Mouse (Mus musculus) kidney, embryonic 15.5 days (tissue): ENCODE data around the gene Tmem151b. TPM values are rescaled to one million over a fixed set of nuclear protein-coding genes. Genes with fewer than 3 reads are reported as not detected.

ENCODE experiments used
- ATAC-seq: fragments of 200-750 bp; cut with Nextera tagmentation; replicated peaks from 2 replicates; pipeline ENCODE4 v1.8.0; 2017; ENCODE audit warnings: moderate TSS enrichment; ENCODE audit not compliant: low FRiP score
- H3K27ac ChIP-seq: fragments of 300-500 bp; sonication (generic); 2 replicates; pipeline ENCODE4 v1.5.1; 2015; ENCODE audit warnings: mild to moderate bottlenecking, inconsistent platforms
- H3K27me3 ChIP-seq: fragments of 300-500 bp; sonication (generic); 2 replicates; pipeline ENCODE4 v1.6.1; 2015; ENCODE audit warnings: inconsistent platforms
- H3K36me3 ChIP-seq: fragments of 300-500 bp; sonication (generic); 2 replicates; pipeline ENCODE4 v1.6.1; 2015; ENCODE audit warnings: inconsistent platforms
- H3K4me1 ChIP-seq: fragments of 300-500 bp; sonication (generic); 2 replicates; pipeline ENCODE4 v1.6.1; 2015; ENCODE audit warnings: inconsistent platforms
- H3K4me2 ChIP-seq: fragments of 300-500 bp; sonication (generic); 2 replicates; pipeline ENCODE4 v1.6.1; 2015; ENCODE audit warnings: moderate library complexity, mild to moderate bottlenecking, inconsistent platforms
- H3K4me3 ChIP-seq: fragments of 300-500 bp; sonication (generic); replicated peaks from 2 replicates; pipeline ENCODE4 v1.5.1; 2015; ENCODE audit warnings: mild to moderate bottlenecking, inconsistent platforms
- H3K9ac ChIP-seq: fragments of 300-500 bp; sonication (generic); 2 replicates; pipeline ENCODE4 v1.6.1; 2015; ENCODE audit warnings: mild to moderate bottlenecking, inconsistent platforms
- H3K9me3 ChIP-seq: fragments of 300-500 bp; sonication (generic); replicated peaks from 2 replicates; pipeline ENCODE4 v1.6.1; 2016; ENCODE audit warnings: inconsistent platforms
- WGBS: fragments of 180-500 bp; shearing (Covaris S2); methylation state at CpG from one replicate; pipeline ENCODE4 v1.1.7; 2015; ENCODE audit warnings: mixed read lengths; 5-methylcytosine and 5-hydroxymethylcytosine counted together
- polyA plus RNA-seq: library from polyadenylated mRNA; unstranded; fragments of >200 nt; fragmentation: Nextera tagmentation; extraction: Ambion mirVana; gene quantifications from 2 replicates; pipeline ENCODE4 v1.2.1, GENCODE M21; 2015

Tmem151b gene
- polyA plus RNA-seq, 1 experiment from 2014 or later, result 3.1 TPM

- no peaks in the 10 kb centered on the region for H3K36me3 ChIP-seq
- no peak overlapping the region for H3K27ac ChIP-seq
- no peaks in the 10 kb centered on the region for H3K9me3 ChIP-seq
- H3K9ac ChIP-seq, result no peak overlapping the region
- peaks cover 38% of the 10 kb centered on the region for H3K4me1 ChIP-seq
- ATAC-seq, result no peak
- H3K27me3 ChIP-seq, result peaks cover 79% of the 10 kb centered on the region
- H3K4me3 ChIP-seq, result no peak overlapping the region
- 87% methylated on average over 5 of the region's 5 CpGs for WGBS
- H3K4me2 ChIP-seq, result no peak overlapping the region
These were observed 1.9 kb downstream of the Tmem151b start for GRCm38 (mm10) chr17:45547461-45548190.

DNA sequence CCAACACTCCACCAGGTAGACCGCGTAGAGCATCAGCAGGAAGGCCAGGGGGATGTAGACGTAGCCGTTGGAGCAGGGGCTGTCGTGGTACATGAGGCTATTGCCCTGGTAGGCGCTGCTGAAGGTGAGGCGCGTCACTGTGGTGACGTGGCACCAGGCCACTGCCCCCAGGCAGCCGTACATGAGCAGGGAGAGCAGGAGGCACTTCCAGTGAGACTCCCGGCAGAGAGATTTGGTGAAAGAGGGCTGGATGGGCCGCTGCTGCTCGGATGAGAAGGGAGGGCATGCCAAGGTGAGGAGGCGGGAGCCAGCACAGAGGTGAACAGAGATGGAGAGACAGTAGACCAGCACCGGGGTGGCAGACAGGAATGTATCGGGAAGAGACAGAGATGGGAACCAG lies 2.5 kb downstream of the Tmem151b start:
- ATAC-seq, result no peak
- H3K4me2 ChIP-seq, result no peak overlapping the region

DNA sequence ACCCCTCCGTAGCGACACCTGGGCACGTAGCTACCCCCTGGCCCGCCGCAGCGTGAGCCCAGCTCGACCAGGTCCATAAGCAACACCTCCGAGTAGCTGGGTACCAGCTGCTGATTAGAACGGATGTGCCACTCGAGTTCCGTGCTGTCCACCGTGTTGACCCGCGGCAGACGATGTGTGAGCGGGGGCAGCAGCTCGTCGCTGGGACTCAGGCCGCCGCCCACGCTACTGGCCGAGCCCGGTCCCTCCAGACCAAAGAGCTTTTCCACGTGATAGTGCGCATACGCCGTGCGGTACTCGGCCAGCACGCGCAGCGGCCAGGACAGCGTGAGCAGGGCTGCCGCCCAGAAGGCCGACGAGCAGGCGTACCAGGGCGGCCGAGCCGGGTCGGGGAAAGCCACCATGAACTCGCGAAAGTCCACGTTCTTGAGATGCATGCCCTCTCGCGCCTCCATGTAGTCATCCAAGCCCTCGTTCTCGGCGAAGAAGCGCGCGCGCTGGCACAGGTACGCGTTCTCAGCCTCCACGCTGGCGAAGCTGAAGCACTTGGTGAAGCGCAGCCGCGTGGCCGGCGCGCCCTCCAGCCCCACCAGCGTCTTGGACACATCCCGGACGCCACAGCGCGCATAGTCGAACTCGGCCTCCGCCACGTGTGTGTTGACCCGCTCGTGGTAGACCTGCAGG lies 4.1 kb downstream of the Tmem151b start:
- 5% methylated on average over 74 of the region's 74 CpGs for WGBS
- ATAC-seq, result no peak
- H3K4me2 ChIP-seq, result peak overlapping the region; percentile 64
- no peaks in the 10 kb centered on the region for H3K9me3 ChIP-seq
- peak overlapping the region; percentile 37 for H3K4me3 ChIP-seq
- 0 out of 2 replicates have a peak overlapping the region, but pooled peaks have one; percentile 5 for H3K9ac ChIP-seq
- H3K4me1 ChIP-seq, result peaks cover 33% of the 10 kb centered on the region
- H3K36me3 ChIP-seq, result no peaks in the 10 kb centered on the region
- peaks cover 89% of the 10 kb centered on the region for H3K27me3 ChIP-seq
- no peak overlapping the region for H3K27ac ChIP-seq

More for the DNA sequence above, 2.5 kb downstream of the Tmem151b start:
- Histone ChIP-seq H3K9me3 (no peaks in the 10 kb centered on the region), H3K27me3 (peaks cover 85% of the 10 kb centered on the region), H3K36me3 (no peaks in the 10 kb centered on the region), H3K4me3 (no peak overlapping the region), H3K9ac (no peak overlapping the region), H3K4me1 (peaks cover 37% of the 10 kb centered on the region), H3K27ac (no peak overlapping the region)
- 81% methylated on average over 16 of the region's 16 CpGs for WGBS

DNA sequence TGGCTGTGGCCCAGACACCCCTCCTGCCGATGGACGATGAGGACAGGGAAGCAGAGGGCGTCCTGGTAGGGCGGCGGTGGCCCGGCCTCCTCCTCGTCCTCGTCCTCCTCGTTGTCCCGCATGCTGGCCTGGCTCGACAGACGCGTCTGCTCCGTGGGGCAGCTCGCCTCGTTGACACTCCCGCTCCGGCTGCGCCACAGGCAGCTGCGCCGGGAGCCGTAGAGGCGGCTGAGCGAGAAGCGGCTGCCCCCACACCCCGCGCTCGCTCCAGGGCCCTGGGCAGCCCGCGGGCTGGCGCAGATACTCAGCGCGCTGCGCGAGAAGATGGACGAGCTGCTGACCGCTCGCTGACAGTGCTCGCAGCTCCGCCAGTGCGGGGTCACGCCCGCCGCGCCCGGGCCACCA lies 4.6 kb downstream of the Tmem151b start:
- Histone ChIP-seq H3K9ac (0 out of 2 replicates have a peak overlapping the region, but pooled peaks have one; percentile 5), H3K27me3 (peaks cover 92% of the 10 kb centered on the region), H3K4me2 (peak overlapping the region; percentile 64), H3K4me3 (peak overlapping the region; percentile 37), H3K9me3 (no peaks in the 10 kb centered on the region), H3K4me1 (peaks cover 28% of the 10 kb centered on the region), H3K27ac (no peak overlapping the region), H3K36me3 (no peaks in the 10 kb centered on the region)
- no peak for ATAC-seq
- WGBS, result 3% methylated on average over 46 of the region's 46 CpGs

GRCm38 (mm10) chr17:45544001-45544872 lies 5.2 kb downstream of the Tmem151b start:
- WGBS, result 10% methylated on average over 24 of the region's 24 CpGs
- H3K9me3 ChIP-seq, result no peaks in the 10 kb centered on the region
- no peak overlapping the region for H3K9ac ChIP-seq
- peaks cover 98% of the 10 kb centered on the region for H3K27me3 ChIP-seq
- no peak for ATAC-seq
- no peak overlapping the region for H3K27ac ChIP-seq
- peak overlapping the region; percentile 64 for H3K4me2 ChIP-seq
- peaks cover 25% of the 10 kb centered on the region for H3K4me1 ChIP-seq
- no peaks in the 10 kb centered on the region for H3K36me3 ChIP-seq
- H3K4me3 ChIP-seq, result peak overlapping the region; percentile 37

DNA sequence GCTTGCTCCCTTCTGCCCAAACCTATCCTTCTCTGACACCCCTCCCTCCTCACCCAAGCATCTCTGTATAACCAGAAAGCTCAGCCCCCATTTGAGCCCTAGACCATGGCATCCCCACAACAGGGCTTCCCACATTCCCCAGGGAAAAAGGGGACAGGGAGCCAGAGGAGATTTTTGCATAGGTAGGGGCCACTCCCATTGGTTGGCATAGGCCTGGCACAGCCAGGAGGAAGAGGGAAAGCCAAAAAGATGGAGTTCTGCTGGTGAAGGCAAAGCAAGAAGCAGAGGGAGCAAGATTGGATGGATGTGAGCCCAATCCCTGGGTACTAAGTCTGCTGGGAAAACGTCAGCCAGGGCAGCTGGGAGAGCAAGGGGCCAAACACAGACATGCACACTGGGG lies 6.4 kb downstream of the Tmem151b start:
- peaks cover 99% of the 10 kb centered on the region for H3K27me3 ChIP-seq
- H3K4me3 ChIP-seq, result no peak overlapping the region
- H3K4me1 ChIP-seq, result peaks cover 21% of the 10 kb centered on the region
- no peaks in the 10 kb centered on the region for H3K9me3 ChIP-seq
- no peak overlapping the region for H3K27ac ChIP-seq
- H3K36me3 ChIP-seq, result no peaks in the 10 kb centered on the region
- H3K4me2 ChIP-seq, result no peak overlapping the region
- WGBS, result 50% methylated on average over 1 of the region's 1 CpGs
- no peak overlapping the region for H3K9ac ChIP-seq
- no peak for ATAC-seq

DNA sequence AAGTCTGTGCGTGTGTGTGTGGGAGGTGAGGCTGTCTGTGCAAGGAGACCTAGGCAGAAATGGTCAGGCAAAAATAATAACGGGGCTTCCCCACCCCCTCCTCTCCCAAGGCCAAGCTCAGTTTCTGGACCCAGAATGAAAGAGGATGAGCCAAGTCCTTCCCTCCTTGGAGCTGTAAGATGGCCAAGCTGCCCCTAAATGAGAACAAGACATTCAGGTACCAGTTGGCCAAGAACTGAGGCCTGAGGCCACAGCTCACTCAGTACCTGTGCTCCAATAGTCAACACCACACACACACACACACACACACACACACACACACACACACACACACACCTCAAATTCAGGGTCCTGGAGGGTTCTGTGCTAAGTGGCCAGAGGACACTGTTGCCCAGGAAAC lies 6.8 kb downstream of the Tmem151b start:
- Histone ChIP-seq H3K4me3 (no peak overlapping the region), H3K36me3 (no peaks in the 10 kb centered on the region), H3K27ac (no peak overlapping the region), H3K9me3 (no peaks in the 10 kb centered on the region), H3K9ac (no peak overlapping the region), H3K4me2 (no peak overlapping the region), H3K4me1 (peaks cover 21% of the 10 kb centered on the region), H3K27me3 (peaks cover 99% of the 10 kb centered on the region)
- ATAC-seq, result no peak
- WGBS, result 53% methylated on average over 2 of the region's 2 CpGs

DNA sequence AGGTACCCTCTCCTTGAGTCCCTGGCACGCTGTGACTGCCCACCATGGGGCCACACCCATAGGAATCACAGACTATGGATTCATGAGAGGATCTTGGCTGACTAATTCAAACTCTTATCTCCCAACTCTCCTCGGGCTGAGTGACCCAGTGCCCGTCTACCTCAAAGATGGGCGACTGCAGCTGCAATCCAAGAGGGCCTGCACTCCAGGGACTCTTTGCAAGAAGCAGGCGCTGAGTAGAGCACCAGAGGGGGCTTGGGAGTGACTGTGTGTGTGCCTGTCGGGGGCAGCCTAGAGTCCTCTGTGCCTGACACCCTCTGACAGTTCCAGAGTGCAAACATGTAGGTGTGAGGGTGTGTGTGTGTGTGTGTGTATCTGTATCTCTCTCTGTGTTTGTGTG lies 7.3 kb downstream of the Tmem151b start:
- H3K9ac ChIP-seq, result no peak overlapping the region
- H3K4me2 ChIP-seq, result no peak overlapping the region
- H3K4me3 ChIP-seq, result no peak overlapping the region
- no peak overlapping the region for H3K27ac ChIP-seq
- peaks cover 97% of the 10 kb centered on the region for H3K27me3 ChIP-seq
- H3K4me1 ChIP-seq, result peaks cover 21% of the 10 kb centered on the region
- 35% methylated on average over 6 of the region's 6 CpGs for WGBS
- ATAC-seq, result no peak
- H3K36me3 ChIP-seq, result no peaks in the 10 kb centered on the region
- no peaks in the 10 kb centered on the region for H3K9me3 ChIP-seq

- no peak overlapping the region for H3K4me3 ChIP-seq
- no peaks in the 10 kb centered on the region for H3K9me3 ChIP-seq
- no peak overlapping the region for H3K4me2 ChIP-seq
- H3K9ac ChIP-seq, result no peak overlapping the region
- no peak for ATAC-seq
- no peaks in the 10 kb centered on the region for H3K36me3 ChIP-seq
- peaks cover 96% of the 10 kb centered on the region for H3K27me3 ChIP-seq
- peaks cover 9% of the 10 kb centered on the region for H3K4me1 ChIP-seq
- no peak overlapping the region for H3K27ac ChIP-seq
- 79% methylated on average over 21 of the region's 21 CpGs for WGBS
These were observed 9.8 kb downstream of the Tmem151b start for GRCm38 (mm10) chr17:45539664-45540063.

DNA sequence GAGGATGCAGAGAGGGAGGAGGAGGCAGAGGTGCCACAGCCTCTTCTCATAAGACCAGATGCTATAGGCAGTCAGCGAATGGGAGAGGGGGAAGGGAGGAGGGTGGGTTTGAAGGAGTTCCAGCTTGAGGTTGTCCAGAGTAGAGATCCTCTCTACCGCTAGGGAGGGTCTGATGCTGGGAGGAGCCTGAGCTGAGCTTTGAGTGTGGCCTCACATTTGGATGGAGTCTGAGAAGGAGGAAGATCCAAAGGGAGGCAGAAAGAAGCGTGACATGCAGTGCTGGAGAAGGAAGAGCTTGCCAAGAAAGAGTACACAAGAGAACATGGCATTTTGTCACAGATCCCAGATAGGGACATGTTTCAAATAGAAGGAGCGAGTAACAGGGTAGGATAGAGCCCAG lies 11.1 kb downstream of the Tmem151b start:
- peaks cover 93% of the 10 kb centered on the region for H3K27me3 ChIP-seq

DNA sequence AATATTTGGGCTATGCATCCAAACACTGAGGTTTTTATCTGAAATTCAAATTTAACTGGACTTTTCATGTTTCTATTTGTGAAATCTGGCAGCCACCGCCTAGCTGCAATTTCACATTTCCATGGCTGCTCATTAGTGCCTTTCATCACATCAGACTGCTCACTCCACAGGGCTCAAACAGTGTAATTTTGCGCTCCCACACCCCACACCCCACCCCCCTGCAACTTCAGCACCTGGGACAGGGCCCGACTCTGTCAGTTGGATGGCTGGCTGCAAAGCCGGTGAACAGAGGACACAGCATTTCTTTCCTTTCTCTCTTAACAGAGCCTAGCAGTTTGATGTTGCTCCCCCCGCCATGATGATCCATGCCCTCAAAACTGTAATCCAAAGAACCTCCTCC lies 13.2 kb downstream of the Tmem151b start:
- WGBS, result 17% methylated on average over 5 of the region's 5 CpGs
- H3K4me2 ChIP-seq, result no peak overlapping the region
- no peaks in the 10 kb centered on the region for H3K9me3 ChIP-seq
- no peak overlapping the region for H3K9ac ChIP-seq
- no peak overlapping the region for H3K4me3 ChIP-seq
- no peaks in the 10 kb centered on the region for H3K36me3 ChIP-seq
- H3K4me1 ChIP-seq, result no peaks in the 10 kb centered on the region
- ATAC-seq, result no peak
- no peak overlapping the region for H3K27ac ChIP-seq
- peaks cover 90% of the 10 kb centered on the region for H3K27me3 ChIP-seq

More for the DNA sequence above, 11.1 kb downstream of the Tmem151b start:
- no peak for ATAC-seq
- Histone ChIP-seq H3K9me3 (no peaks in the 10 kb centered on the region), H3K36me3 (no peaks in the 10 kb centered on the region), H3K27ac (no peak overlapping the region), H3K4me3 (no peak overlapping the region), H3K4me2 (no peak overlapping the region), H3K9ac (no peak overlapping the region), H3K4me1 (no peaks in the 10 kb centered on the region)
- WGBS, result 57% methylated on average over 4 of the region's 4 CpGs

DNA sequence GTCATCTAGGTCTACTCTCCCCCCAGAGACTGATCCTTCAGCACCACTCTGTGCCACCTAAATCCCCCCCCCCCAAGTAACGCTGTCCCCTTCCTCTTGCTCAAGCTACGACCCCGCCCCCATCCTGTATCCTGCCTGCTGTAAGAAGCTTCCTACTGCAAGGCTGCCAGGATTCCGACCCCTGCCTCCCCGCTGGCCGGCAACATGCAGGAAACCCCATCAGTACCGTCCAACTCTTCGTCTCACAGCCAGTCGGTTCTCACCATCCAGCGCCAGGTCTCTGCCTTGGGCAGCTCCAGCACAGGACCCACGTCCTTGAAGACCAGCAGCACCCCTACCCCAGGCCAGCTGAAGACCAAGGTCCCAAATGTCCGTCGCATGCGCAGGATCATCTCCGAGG lies 16.6 kb downstream of the Tmem151b start:
- Histone ChIP-seq H3K4me2 (no peak overlapping the region), H3K27ac (no peak overlapping the region), H3K4me3 (no peak overlapping the region), H3K27me3 (peaks cover 83% of the 10 kb centered on the region), H3K9ac (no peak overlapping the region), H3K4me1 (no peaks in the 10 kb centered on the region), H3K36me3 (no peaks in the 10 kb centered on the region), H3K9me3 (no peaks in the 10 kb centered on the region)
- no peak for ATAC-seq
- WGBS, result 52% methylated on average over 15 of the region's 15 CpGs
